Mouse (Mus musculus) C2C12 (cell line): ENCODE measurements around the gene Gpr37l1. TPM values are rescaled to one million over a fixed set of nuclear protein-coding genes. Genes with fewer than 3 reads are reported as not detected.
A peak's percentile ranks its signal among the peaks of the same experiment; 100 is the strongest.

Experiments
- H3K27me3 ChIP-seq: one replicate; pipeline ENCODE4 v1.6.1; 2011; ENCODE audit not compliant: control insufficient read depth, insufficient read depth, insufficient read length
- H3K36me3 ChIP-seq: one replicate; pipeline ENCODE4 v1.6.1; 2011; ENCODE audit not compliant: control insufficient read depth, insufficient read depth
- H3K4me3 ChIP-seq: one replicate; pipeline ENCODE4 v1.5.1; 2011; ENCODE audit warnings: mild to moderate bottlenecking, control low read depth; ENCODE audit not compliant: poor library complexity, insufficient read depth, severe bottlenecking
- H3K79me2 ChIP-seq: one replicate; pipeline ENCODE4 v1.6.1; 2011; ENCODE audit not compliant: control insufficient read depth, insufficient read depth
- H3K79me3 ChIP-seq: one replicate; pipeline ENCODE4 v1.6.1; 2011; ENCODE audit warnings: low read depth, control low read depth
- H3ac ChIP-seq: one replicate; pipeline ENCODE3; 2011; ENCODE audit warnings: low read depth; ENCODE audit not compliant: control insufficient read depth, insufficient read length
- CEBPB ChIP-seq: IDR thresholded peaks from one replicate; pipeline ENCODE4 v1.6.1; 2011; ENCODE audit warnings: low read depth, mild to moderate bottlenecking, control low read depth, moderate library complexity
- CTCF ChIP-seq: IDR thresholded peaks from one replicate; pipeline ENCODE4 v1.5.1; 2011; ENCODE audit not compliant: control insufficient read depth, insufficient read depth, insufficient read length
- FOSL1 ChIP-seq: IDR thresholded peaks from one replicate; pipeline ENCODE4 v1.8.0; 2011; ENCODE audit warnings: mild to moderate bottlenecking, low read length; ENCODE audit not compliant: poor library complexity, insufficient read depth, severe bottlenecking
- MAX ChIP-seq: IDR thresholded peaks from one replicate; pipeline ENCODE4 v1.6.1; 2011; ENCODE audit warnings: mild to moderate bottlenecking, control low read depth
- MYOD1 ChIP-seq: IDR thresholded peaks from one replicate; pipeline ENCODE4 v1.6.1; 2011; ENCODE audit warnings: low read depth; ENCODE audit not compliant: control insufficient read depth, insufficient read length
- MYOG ChIP-seq: IDR thresholded peaks from one replicate; pipeline ENCODE4 v1.6.1; 2011; ENCODE audit not compliant: control insufficient read depth, insufficient read length; ENCODE audit errors: extremely low read depth
- USF1 ChIP-seq: IDR thresholded peaks from one replicate; pipeline ENCODE4 v1.6.1; 2011; ENCODE audit warnings: low read depth, mild to moderate bottlenecking, control low read depth, moderate library complexity
- polyA plus RNA-seq: library from polyadenylated mRNA; unstranded; fragments of >200 nt; fragmentation: generic; extraction: Trizol; gene quantifications from one replicate; pipeline ENCODE4 v1.2.1, GENCODE M21; 2012; ENCODE audit warnings: missing spikeins

The Gpr37l1 gene
- polyA plus RNA-seq, 1 experiment = not detected

GRCm38 (mm10) chr1:135183448-135183847 lies 16.0 kb upstream of the Gpr37l1 start:
- TF ChIP-seq CEBPB (no peak), MYOD1 (peak; percentile 7), CTCF (no peak), FOSL1 (no peak), MAX (no peak), USF1 (no peak), MYOG (no peak)
- no peaks in the 10 kb centered on the region for H3K79me3 ChIP-seq
- H3K4me3 ChIP-seq = no peak overlapping the region
- H3ac ChIP-seq = no peak overlapping the region
- no peaks in the 10 kb centered on the region for H3K27me3 ChIP-seq
- no peaks in the 10 kb centered on the region for H3K36me3 ChIP-seq
- no peaks in the 10 kb centered on the region for H3K79me2 ChIP-seq

GRCm38 (mm10) chr1:135182975-135183374 lies 15.5 kb upstream of the Gpr37l1 start:
- H3K79me2 ChIP-seq = no peaks in the 10 kb centered on the region
- no peak overlapping the region for H3K4me3 ChIP-seq
- no peak overlapping the region for H3ac ChIP-seq
- H3K27me3 ChIP-seq = no peaks in the 10 kb centered on the region
- no peak for TF ChIP-seq MYOD1
- TF ChIP-seq MYOG = no peak
- no peak for TF ChIP-seq USF1
- no peak for TF ChIP-seq FOSL1
- TF ChIP-seq MAX = no peak
- TF ChIP-seq CTCF = no peak
- TF ChIP-seq CEBPB = no peak
- no peaks in the 10 kb centered on the region for H3K36me3 ChIP-seq
- H3K79me3 ChIP-seq = no peaks in the 10 kb centered on the region

GRCm38 (mm10) chr1:135181880-135182623 lies 14.6 kb upstream of the Gpr37l1 start:
- Histone ChIP-seq H3K79me3 (no peaks in the 10 kb centered on the region), H3K79me2 (no peaks in the 10 kb centered on the region), H3K27me3 (no peaks in the 10 kb centered on the region), H3ac (no peak overlapping the region), H3K4me3 (no peak overlapping the region), H3K36me3 (no peaks in the 10 kb centered on the region)
- TF ChIP-seq MYOD1 (no peak), FOSL1 (no peak), MYOG (no peak)

- no peak for TF ChIP-seq MAX
- TF ChIP-seq MYOD1 = no peak
- TF ChIP-seq MYOG = no peak
- no peak for TF ChIP-seq USF1
- TF ChIP-seq FOSL1 = no peak
- no peak for TF ChIP-seq CEBPB
- no peak for TF ChIP-seq CTCF
- H3ac ChIP-seq = no peak overlapping the region
- H3K4me3 ChIP-seq = no peak overlapping the region
- no peaks in the 10 kb centered on the region for H3K79me3 ChIP-seq
- no peaks in the 10 kb centered on the region for H3K79me2 ChIP-seq
- no peaks in the 10 kb centered on the region for H3K36me3 ChIP-seq
- no peaks in the 10 kb centered on the region for H3K27me3 ChIP-seq
Measured at GRCm38 (mm10) chr1:135181275-135181674, 13.8 kb upstream of the Gpr37l1 start.

GRCm38 (mm10) chr1:135180830-135181229 lies 13.3 kb upstream of the Gpr37l1 start:
- H3K79me2 ChIP-seq = no peaks in the 10 kb centered on the region
- TF ChIP-seq MYOD1 (no peak), FOSL1 (no peak)
- no peaks in the 10 kb centered on the region for H3K36me3 ChIP-seq
- no peaks in the 10 kb centered on the region for H3K79me3 ChIP-seq
- H3ac ChIP-seq = no peak overlapping the region
- H3K4me3 ChIP-seq = no peak overlapping the region
- no peaks in the 10 kb centered on the region for H3K27me3 ChIP-seq

GRCm38 (mm10) chr1:135178863-135179262 lies 11.4 kb upstream of the Gpr37l1 start:
- Histone ChIP-seq H3K27me3 (no peaks in the 10 kb centered on the region), H3ac (no peak overlapping the region), H3K79me3 (no peaks in the 10 kb centered on the region), H3K4me3 (no peak overlapping the region), H3K36me3 (no peaks in the 10 kb centered on the region), H3K79me2 (no peaks in the 10 kb centered on the region)
- TF ChIP-seq MYOG = no peak
- TF ChIP-seq CEBPB = no peak
- TF ChIP-seq MYOD1 = no peak
- no peak for TF ChIP-seq CTCF
- no peak for TF ChIP-seq MAX
- no peak for TF ChIP-seq USF1
- TF ChIP-seq FOSL1 = no peak
